Mouse (Mus musculus): ENCODE results near the gene Pde6h.

Gene Pde6h

GRCm38 (mm10) chr6:136910247-136910890 lies 13.3 kb upstream of the Pde6h start:
- DNase-seq (ENCODE audit: inconsistent age in 2 of 2, low spot score in 1 of 2): peak in 1 of 2 experiments; percentile 39

- DNase-seq (ENCODE audit: inconsistent age in 2 of 2, low spot score in 1 of 2): no peak
Observed at GRCm38 (mm10) chr6:136912751-136913265, 10.8 kb upstream of the Pde6h start.

DNA sequence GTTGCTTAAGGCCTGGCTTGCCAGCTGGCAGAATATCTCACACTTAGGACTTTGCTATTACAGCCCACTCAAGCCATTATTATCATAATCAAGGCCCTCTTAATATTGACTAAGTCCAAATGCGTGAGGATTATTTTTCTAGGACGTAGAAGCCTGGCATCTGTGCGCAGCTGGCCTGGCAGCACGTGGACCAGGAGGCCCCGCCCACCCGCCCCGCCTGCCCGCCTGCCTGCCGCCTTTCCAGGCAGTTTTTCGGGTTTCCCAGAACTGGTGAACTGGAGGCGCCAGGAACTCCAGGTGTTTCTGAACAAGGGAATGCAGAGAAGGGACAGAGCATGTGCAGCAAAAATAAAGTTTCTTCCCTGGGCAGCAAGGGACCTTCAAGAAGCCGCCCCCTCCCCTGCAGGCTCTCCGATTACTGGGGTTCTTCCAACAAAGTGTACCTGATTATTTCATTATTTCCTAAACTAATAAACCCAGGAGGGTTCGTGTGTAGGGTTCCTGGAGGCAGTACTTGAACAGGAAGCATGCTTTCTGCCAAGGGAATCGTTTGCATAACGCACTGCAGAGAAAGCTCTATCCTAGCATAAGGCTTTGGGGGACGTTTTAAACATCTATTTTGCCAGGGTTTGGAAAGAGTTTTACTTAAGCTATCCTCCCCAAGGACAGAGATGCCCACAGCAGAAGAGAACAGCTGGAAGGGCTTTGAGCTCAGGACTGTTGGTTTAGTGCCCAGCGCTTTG lies 10.1 kb upstream of the Pde6h start:
- DNase-seq (ENCODE audit: inconsistent age in 2 of 2, low spot score in 1 of 2): peak in 1 of 2 experiments; percentile 61

DNA sequence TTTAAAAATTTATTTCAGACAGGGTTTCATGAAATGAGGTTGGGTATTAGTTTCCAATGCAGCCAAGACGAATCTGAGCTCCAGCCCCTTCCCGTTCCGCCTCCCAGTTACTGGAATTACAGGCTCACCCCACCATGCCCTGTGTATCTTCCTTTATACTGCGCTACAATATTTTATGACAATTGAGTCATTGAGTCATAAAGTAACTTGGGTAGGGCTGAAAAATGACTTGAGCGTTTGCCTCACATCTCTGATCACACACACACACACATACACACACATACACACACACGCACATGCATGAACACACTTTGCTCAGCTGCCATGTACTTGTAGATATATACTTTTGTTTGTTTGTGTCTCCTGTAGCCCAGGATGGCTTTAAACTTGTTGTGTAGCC lies 9.4 kb upstream of the Pde6h start:
- DNase-seq (ENCODE audit: inconsistent age in 2 of 2, low spot score in 1 of 2): no peak

DNA sequence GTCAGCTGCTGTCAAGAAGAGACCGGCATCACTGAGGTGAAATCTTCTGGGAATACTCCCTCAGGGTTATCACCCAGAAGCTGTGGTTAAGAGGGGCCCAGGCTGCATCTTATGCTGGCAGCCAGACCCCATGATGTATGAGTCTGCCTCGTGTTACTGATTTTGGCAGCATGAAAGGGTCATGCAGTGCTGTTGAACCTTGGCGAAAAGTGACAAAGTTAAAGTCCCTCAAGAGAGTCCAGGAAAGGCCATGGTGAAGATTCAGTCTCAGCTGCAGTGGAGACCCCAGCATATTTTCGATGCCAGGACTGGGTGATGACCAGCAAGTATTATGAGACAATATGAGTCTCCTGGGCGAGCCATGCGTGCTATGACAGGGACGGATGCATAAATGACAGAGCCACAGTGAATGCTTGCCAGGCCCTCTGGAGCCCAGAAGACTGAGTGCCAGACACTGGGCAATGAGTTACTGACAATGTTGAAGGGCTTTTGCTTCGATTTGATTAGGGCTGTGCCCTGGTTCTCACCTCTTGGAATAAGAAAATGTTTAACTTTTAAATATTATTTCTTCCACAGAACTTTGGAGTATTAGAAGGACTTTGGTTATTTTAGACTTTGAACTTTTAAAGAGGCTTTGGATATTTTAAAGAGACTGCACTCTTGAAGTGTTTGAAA lies 7.8 kb upstream of the Pde6h start:
- DNase-seq (ENCODE audit: inconsistent age in 2 of 2, low spot score in 1 of 2): no peak

DNA sequence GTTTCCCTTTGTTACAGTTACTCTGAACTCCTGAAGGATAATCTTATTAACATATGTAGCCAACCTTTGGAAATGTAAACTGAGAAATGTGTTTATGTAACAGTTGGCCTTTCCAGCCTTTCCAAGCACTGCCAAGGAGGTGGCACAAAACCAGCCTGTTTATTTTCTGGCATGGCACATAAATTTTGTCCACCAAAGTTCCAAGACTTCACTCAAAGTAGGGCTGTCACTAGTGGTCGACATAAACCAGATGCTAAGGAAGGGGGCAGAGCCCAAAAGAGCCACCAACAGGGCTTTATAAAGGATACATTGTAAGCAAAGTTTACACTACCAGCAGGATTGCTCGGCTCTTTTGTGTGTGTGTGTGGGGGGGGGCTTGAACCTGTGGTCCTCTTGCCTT lies 5.7 kb upstream of the Pde6h start:
- DNase-seq (ENCODE audit: inconsistent age in 2 of 2, low spot score in 1 of 2): no peak

GRCm38 (mm10) chr6:136920320-136921257 lies 3.0 kb upstream of the Pde6h start:
- DNase-seq (ENCODE audit: inconsistent age in 2 of 2, low spot score in 1 of 2): peak; percentile 57 to 92

DNA sequence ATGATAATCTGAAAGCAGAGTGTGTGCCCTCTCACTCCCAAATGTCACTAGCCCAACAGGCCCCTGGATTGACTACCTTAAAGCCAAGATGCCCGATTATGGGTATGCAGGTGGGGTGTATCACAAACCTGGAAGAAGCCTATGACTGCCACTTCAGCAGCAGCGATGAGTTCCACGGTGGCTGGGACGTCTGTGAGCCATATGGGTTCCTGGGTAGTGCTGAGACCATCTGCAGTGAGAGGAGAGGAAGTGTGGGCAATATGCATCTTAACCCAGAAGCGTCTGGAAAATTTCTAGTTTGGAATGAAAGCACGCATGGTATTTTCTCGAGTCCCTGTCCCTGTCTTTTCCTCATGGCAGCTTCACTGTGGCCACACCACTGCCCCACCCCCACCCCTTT lies 2.0 kb upstream of the Pde6h start:
- DNase-seq (ENCODE audit: inconsistent age in 2 of 2, low spot score in 1 of 2): no peak

DNA sequence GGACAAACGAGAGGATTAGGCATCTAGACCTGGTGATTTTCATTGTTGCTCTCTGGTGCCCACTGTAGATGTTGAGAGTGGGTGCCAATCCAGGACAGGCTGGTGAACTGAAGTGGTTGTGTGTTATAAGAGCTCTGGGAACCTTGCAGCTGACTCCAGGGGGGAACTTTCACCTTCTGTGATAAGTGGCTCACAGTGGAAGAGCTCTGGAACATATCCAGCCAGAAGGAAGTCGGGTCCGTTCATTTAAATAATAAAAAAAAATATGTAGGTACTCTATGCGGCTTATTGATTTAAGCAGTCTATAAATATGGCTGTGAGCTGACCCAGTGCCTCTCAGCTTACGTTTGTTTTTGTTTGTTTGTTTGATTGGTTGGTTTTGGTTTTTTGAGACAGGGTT lies 1.6 kb upstream of the Pde6h start, which contains the start of gene Erp27:
Gene Erp27 (minus strand): TSS at position 101 of the 400 bp plus-strand sequence.
- DNase-seq (ENCODE audit: inconsistent age in 2 of 2, low spot score in 1 of 2): no peak

DNA sequence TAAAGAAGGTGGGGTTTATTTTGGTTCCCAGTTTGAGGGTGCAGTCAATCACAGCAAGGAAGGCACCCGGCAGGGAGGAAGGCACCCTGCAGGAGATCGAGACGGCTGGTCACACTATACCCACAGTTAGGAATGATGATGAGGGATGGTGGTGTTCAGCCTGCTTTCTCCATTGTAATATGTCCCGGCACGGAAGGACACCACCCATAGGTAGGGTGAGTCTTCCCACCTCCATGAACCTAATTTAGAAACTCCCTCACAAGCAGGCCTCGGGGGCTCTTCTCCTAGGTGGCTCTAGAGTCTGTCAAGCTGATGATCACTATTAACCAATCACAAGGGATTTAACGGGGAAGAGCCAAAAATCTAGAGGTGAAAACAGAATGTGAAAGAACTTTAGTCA lies 761 bp upstream of the Pde6h start:
- no peak for DNase-seq (ENCODE audit: inconsistent age in 2 of 2, low spot score in 1 of 2)

DNA sequence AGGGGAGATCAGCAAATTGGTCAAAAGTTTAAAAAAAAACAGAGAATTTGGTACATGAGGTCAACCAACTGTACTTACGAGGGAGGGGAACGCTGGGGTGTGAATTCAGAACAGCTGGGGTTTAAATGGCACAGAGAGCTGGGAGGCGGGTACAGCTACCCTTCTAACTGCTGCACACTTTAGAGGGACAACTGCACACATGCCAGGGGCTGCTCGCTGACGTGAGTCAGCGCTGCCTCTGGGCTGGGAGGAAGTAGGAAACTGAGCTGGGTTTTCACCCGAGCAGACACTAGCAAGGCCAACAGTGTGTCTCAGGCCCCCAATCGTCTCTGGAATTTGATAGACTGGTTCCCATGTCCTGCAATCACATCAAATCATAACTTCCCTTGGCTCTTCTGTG lies 1.4 kb downstream of the Pde6h start:
- DNase-seq (ENCODE audit: inconsistent age in 2 of 2, low spot score in 1 of 2): no peak

- DNase-seq (ENCODE audit: inconsistent age in 2 of 2, low spot score in 1 of 2): no peak
Observed at GRCm38 (mm10) chr6:136927626-136928025, 4.0 kb downstream of the Pde6h start.

GRCm38 (mm10) chr6:136930677-136931076 lies 7.0 kb downstream of the Pde6h start:
- peak in 1 of 2 experiments; percentile 52 for DNase-seq (ENCODE audit: inconsistent age in 2 of 2, low spot score in 1 of 2)

DNA sequence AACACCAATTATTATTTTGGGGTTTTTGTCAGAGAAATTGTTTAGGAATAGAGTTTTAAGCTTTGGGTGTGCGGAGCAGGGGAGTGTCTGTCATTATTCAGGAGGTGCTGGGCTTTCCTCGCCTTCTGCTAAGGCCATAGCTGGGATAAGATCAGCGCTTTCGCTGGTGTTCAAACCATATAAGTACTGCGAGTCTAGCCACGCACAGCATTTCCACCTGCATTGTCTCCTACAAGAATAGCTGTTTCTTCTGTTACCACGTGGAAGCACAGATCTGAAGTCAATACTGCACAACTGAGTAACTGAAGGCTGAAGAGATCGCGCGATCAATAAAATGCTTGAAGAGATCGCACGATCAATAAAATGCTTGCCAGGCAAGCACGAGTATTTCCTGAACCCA lies 7.6 kb downstream of the Pde6h start:
- DNase-seq (ENCODE audit: inconsistent age in 2 of 2, low spot score in 1 of 2): no peak

GRCm38 (mm10) chr6:136934068-136934467 lies 10.4 kb downstream of the Pde6h start:
- no peak for DNase-seq (ENCODE audit: inconsistent age in 2 of 2, low spot score in 1 of 2)

- no peak for DNase-seq (ENCODE audit: inconsistent age in 2 of 2, low spot score in 1 of 2)
Observed at GRCm38 (mm10) chr6:136935233-136935632, 11.6 kb downstream of the Pde6h start.

DNA sequence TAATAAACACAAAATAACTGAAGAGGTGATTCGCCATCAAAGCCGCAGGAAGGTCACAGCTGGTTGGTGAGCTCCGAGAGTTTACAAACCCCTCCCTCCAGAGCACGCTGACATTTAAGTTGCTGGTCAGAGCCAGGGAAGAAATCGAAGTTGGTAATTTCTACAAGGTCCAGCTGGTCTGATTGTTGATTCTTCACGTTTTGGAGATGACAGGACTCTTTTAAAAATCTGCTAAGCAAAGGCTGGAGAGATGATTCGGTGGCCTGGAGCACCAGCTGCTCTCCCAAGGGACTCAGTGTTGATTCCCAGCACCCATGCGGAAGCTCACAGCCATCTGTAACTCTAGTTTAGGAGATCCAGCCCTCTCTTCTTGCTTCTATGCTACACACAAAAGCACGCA lies 12.7 kb downstream of the Pde6h start:
- DNase-seq (ENCODE audit: inconsistent age in 2 of 2, low spot score in 1 of 2): no peak

- DNase-seq (ENCODE audit: inconsistent age in 2 of 2, low spot score in 1 of 2): no peak
Observed at GRCm38 (mm10) chr6:136937117-136937516, 13.5 kb downstream of the Pde6h start.

- DNase-seq (ENCODE audit: inconsistent age in 2 of 2, low spot score in 1 of 2): peak; percentile 38 to 63
Observed at GRCm38 (mm10) chr6:136938331-136939126, 14.9 kb downstream of the Pde6h start.
